ENCODE assay signal across 15 mouse cellular contexts in genomic region chr6:135539791-135540646, GRCm38 (mm10).
DNase-seq lines count a peak whose midpoint lies in the region; ATAC-seq and TF ChIP-seq lines count a peak whose summit lies in the region.
"Had no signal": no experiment of that assay in that cellular context is flagged by ENCODE, and none has a peak within 500 bp of the region (broad histone marks: within the 10 kb centered on the region; RNA-seq: fewer than 3 reads in every experiment).

No protein-coding gene starts in this region.

- WGBS in forebrain, embryonic 11.5 days: 55% methylated on average over 9 of the region's 9 CpGs
- WGBS in forebrain, postnatal 0 days: 34% methylated on average over 9 of the region's 9 CpGs
- 20% methylated on average over 9 of the region's 9 CpGs for WGBS in midbrain, embryonic 16.5 days
- 42% methylated on average over 9 of the region's 9 CpGs for WGBS in midbrain, embryonic 13.5 days
- 25% methylated on average over 9 of the region's 9 CpGs for WGBS in stomach, postnatal 0 days

- no peak for TF ChIP-seq EP300 in stomach, postnatal 0 days (optimal IDR thresholded peaks at IDR 0.05)

- peak; percentile 35 for DNase-seq in forebrain, embryonic 11.5 days (ENCODE audit: low spot score)
- no peak for DNase-seq in forebrain, postnatal 0 days
- DNase-seq in layer of hippocampus, adult 2 months (ENCODE audit: low spot score in 2 of 2): no peak
- no peak for DNase-seq in layer of hippocampus, adult 8-10 months (ENCODE audit: low spot score in 2 of 2)
- DNase-seq in stomach, postnatal 0 days (ENCODE audit: low spot score): peak; percentile 54
- no peak for DNase-seq in heart, postnatal 10 days
- DNase-seq: cerebellum, adult 11-12 months; gastrocnemius, postnatal 25 days; liver, embryonic 13.5 days had no signal

- H3K9me3 ChIP-seq in forebrain, embryonic 11.5 days (ENCODE audit: control insufficient read depth, low read length): no peaks in the 10 kb centered on the region
- H3K9me3 ChIP-seq in forebrain, postnatal 0 days (ENCODE audit: low read length): no peaks in the 10 kb centered on the region
- no peaks in the 10 kb centered on the region for H3K9me3 ChIP-seq in midbrain, embryonic 16.5 days (replicated peaks; ENCODE audit: control insufficient read depth, low read length, poor library complexity, severe bottlenecking)
- H3K9me3 ChIP-seq in midbrain, embryonic 13.5 days: no peaks in the 10 kb centered on the region
- H3K9me3 ChIP-seq in stomach, postnatal 0 days (ENCODE audit: control insufficient read depth, low read length): no peaks in the 10 kb centered on the region
- H3K9me3 ChIP-seq: heart, embryonic 13.5 days; hindbrain, embryonic 12.5 days; liver, embryonic 13.5 days had no signal

- H3K4me3 ChIP-seq in forebrain, embryonic 11.5 days (ENCODE audit: low read depth, low read length): no peak overlapping the region
- no peak overlapping the region for H3K4me3 ChIP-seq in forebrain, postnatal 0 days (ENCODE audit: low read depth, low read length)
- no peak overlapping the region for H3K4me3 ChIP-seq in layer of hippocampus, adult 2 months
- H3K4me3 ChIP-seq in midbrain, embryonic 16.5 days (ENCODE audit: low read depth, low read length): no peak overlapping the region
- no peak overlapping the region for H3K4me3 ChIP-seq in midbrain, embryonic 13.5 days (replicated peaks)
- no peak overlapping the region for H3K4me3 ChIP-seq in stomach, postnatal 0 days (ENCODE audit: low read depth, low read length)
- H3K4me3 ChIP-seq: heart, embryonic 13.5 days; hindbrain, embryonic 12.5 days; liver, embryonic 13.5 days; myocyte had no signal

- H3K4me2 ChIP-seq in forebrain, embryonic 11.5 days (ENCODE audit: low read depth, low read length, severe bottlenecking): no peak overlapping the region
- H3K4me2 ChIP-seq in forebrain, postnatal 0 days (ENCODE audit: low read depth): no peak overlapping the region
- H3K4me2 ChIP-seq in midbrain, embryonic 16.5 days (ENCODE audit: low read length): no peak overlapping the region
- no peak overlapping the region for H3K4me2 ChIP-seq in midbrain, embryonic 13.5 days (replicated peaks)
- no peak overlapping the region for H3K4me2 ChIP-seq in stomach, postnatal 0 days (replicated peaks; ENCODE audit: low read depth)
- H3K4me2 ChIP-seq: heart, embryonic 13.5 days; hindbrain, embryonic 12.5 days; liver, embryonic 13.5 days had no signal

- no peaks in the 10 kb centered on the region; the same call in 1 of the 2 replicates for H3K4me1 ChIP-seq in forebrain, embryonic 11.5 days (replicated peaks; ENCODE audit: control insufficient read depth, insufficient read depth, low read length)
- no peaks in the 10 kb centered on the region for H3K4me1 ChIP-seq in forebrain, postnatal 0 days (ENCODE audit: insufficient read depth)
- peaks cover 4% of the 10 kb centered on the region; the same call in 1 of the 2 replicates for H3K4me1 ChIP-seq in midbrain, embryonic 16.5 days (ENCODE audit: control insufficient read depth, insufficient read depth, low read length)
- H3K4me1 ChIP-seq in midbrain, embryonic 13.5 days (replicated peaks): peaks cover 22% of the 10 kb centered on the region
- no peaks in the 10 kb centered on the region for H3K4me1 ChIP-seq in stomach, postnatal 0 days (replicated peaks; ENCODE audit: control insufficient read depth, insufficient read depth)
- H3K4me1 ChIP-seq: heart, embryonic 13.5 days; liver, embryonic 13.5 days had no signal

- H3K36me3 ChIP-seq in forebrain, embryonic 11.5 days (ENCODE audit: control insufficient read depth, insufficient read depth, low read length): no peaks in the 10 kb centered on the region
- no peaks in the 10 kb centered on the region for H3K36me3 ChIP-seq in forebrain, postnatal 0 days (ENCODE audit: insufficient read depth)
- H3K36me3 ChIP-seq in midbrain, embryonic 16.5 days (ENCODE audit: control insufficient read depth, insufficient read depth, low read length): no peaks in the 10 kb centered on the region
- no peaks in the 10 kb centered on the region for H3K36me3 ChIP-seq in midbrain, embryonic 13.5 days
- H3K36me3 ChIP-seq in stomach, postnatal 0 days (ENCODE audit: control insufficient read depth, insufficient read depth, low read length): no peaks in the 10 kb centered on the region
- H3K36me3 ChIP-seq: heart, embryonic 13.5 days; hindbrain, embryonic 12.5 days; liver, embryonic 13.5 days had no signal

- ATAC-seq in forebrain, embryonic 11.5 days (replicated peaks; ENCODE audit: low FRiP score): no peak
- no peak for ATAC-seq in forebrain, postnatal 0 days
- peak; percentile 42; the same call in 1 of the 2 replicates for ATAC-seq in midbrain, embryonic 16.5 days
- ATAC-seq in midbrain, embryonic 13.5 days: no peak
- ATAC-seq in stomach, postnatal 0 days (ENCODE audit: low FRiP score, low TSS enrichment): peak; percentile 69; the same call in 1 of the 2 replicates
- ATAC-seq: forebrain, embryonic 16.5 days had no signal

- no peaks in the 10 kb centered on the region for H3K27me3 ChIP-seq in forebrain, embryonic 11.5 days (ENCODE audit: control insufficient read depth, insufficient read depth, low read length)
- no peaks in the 10 kb centered on the region for H3K27me3 ChIP-seq in forebrain, postnatal 0 days (ENCODE audit: insufficient read depth, low read length)
- H3K27me3 ChIP-seq in midbrain, embryonic 16.5 days (ENCODE audit: control insufficient read depth, insufficient read depth, low read depth, low read length): no peaks in the 10 kb centered on the region
- no peaks in the 10 kb centered on the region for H3K27me3 ChIP-seq in midbrain, embryonic 13.5 days
- no peaks in the 10 kb centered on the region for H3K27me3 ChIP-seq in stomach, postnatal 0 days (ENCODE audit: control insufficient read depth, insufficient read depth, low read length)
- H3K27me3 ChIP-seq: heart, embryonic 13.5 days; hindbrain, embryonic 12.5 days; liver, embryonic 13.5 days had no signal

- intact Hi-C loops in heart, postnatal 10 days (cut with DNase I): no loop called here

- H3K9ac ChIP-seq in forebrain, embryonic 11.5 days (ENCODE audit: low read length): no peak overlapping the region
- no peak overlapping the region for H3K9ac ChIP-seq in forebrain, postnatal 0 days
- H3K9ac ChIP-seq in midbrain, embryonic 16.5 days (ENCODE audit: low read depth, low read length): no peak overlapping the region
- no peak overlapping the region for H3K9ac ChIP-seq in midbrain, embryonic 13.5 days (replicated peaks)
- H3K9ac ChIP-seq in stomach, postnatal 0 days (ENCODE audit: low read length): no peak overlapping the region
- H3K9ac ChIP-seq: heart, embryonic 13.5 days; hindbrain, embryonic 12.5 days; liver, embryonic 13.5 days had no signal

- no peak for TF ChIP-seq CTCF in forebrain, postnatal 0 days (IDR thresholded peaks at IDR 0.05; ENCODE audit: low read depth)
- TF ChIP-seq CTCF in layer of hippocampus, adult 2 months (conservative IDR thresholded peaks at IDR 0.05): no peak
- no peak for TF ChIP-seq CTCF in stomach, postnatal 0 days (IDR thresholded peaks at IDR 0.05; ENCODE audit: low read depth)

- no peak overlapping the region for H3K27ac ChIP-seq in forebrain, embryonic 11.5 days (ENCODE audit: low read depth, low read length)
- no peak overlapping the region for H3K27ac ChIP-seq in forebrain, postnatal 0 days (ENCODE audit: low read depth, low read length)
- H3K27ac ChIP-seq in layer of hippocampus, adult 2 months: peak overlapping the region; percentile 46; the same call in 1 of the 2 replicates
- H3K27ac ChIP-seq in midbrain, embryonic 16.5 days (ENCODE audit: low read length): 0 out of 2 replicates have a peak overlapping the region, but pooled peaks have one; percentile 22
- H3K27ac ChIP-seq in midbrain, embryonic 13.5 days: no peak overlapping the region
- no peak overlapping the region for H3K27ac ChIP-seq in stomach, postnatal 0 days (replicated peaks)
- H3K27ac ChIP-seq: heart, embryonic 13.5 days; hindbrain, embryonic 12.5 days; liver, embryonic 13.5 days had no signal

Comparison
In these comparisons a context has a peak if more than half of its experiments do, and no peak if none do; other contexts are left out.
1. ATAC-seq: peak in midbrain, embryonic 16.5 days (single experiment) and stomach, postnatal 0 days (single experiment); none in forebrain, embryonic 11.5 days (single experiment), forebrain, postnatal 0 days (single experiment) and midbrain, embryonic 13.5 days (single experiment).
2. DNase-seq: peak in forebrain, embryonic 11.5 days (single experiment) and stomach, postnatal 0 days (single experiment); none in forebrain, postnatal 0 days (single experiment), layer of hippocampus, adult 2 months (0 of 2), layer of hippocampus, adult 8-10 months (0 of 2) and heart, postnatal 10 days (0 of 2).
3. H3K27ac ChIP-seq: peak in layer of hippocampus, adult 2 months (single experiment) and midbrain, embryonic 16.5 days (single experiment); none in forebrain, embryonic 11.5 days (single experiment), forebrain, postnatal 0 days (single experiment), midbrain, embryonic 13.5 days (single experiment) and stomach, postnatal 0 days (single experiment).